Mouse (Mus musculus) kidney, adult 2 months (tissue): ENCODE results near the gene Nfib. TPM values are rescaled to one million over a fixed set of nuclear protein-coding genes. Genes with fewer than 3 reads are reported as not detected.

Experiments used
- DNase-seq: peaks from one replicate; pipeline ENCODE4 v3.0.0; 2021
- H3K27ac ChIP-seq: fragments of 200-500 bp; 2 replicates; pipeline ENCODE4 v1.5.1; 2012; ENCODE audit warnings: low read depth, low read length, control low read depth, inconsistent platforms; ENCODE audit not compliant: insufficient read depth
- H3K27me3 ChIP-seq: fragments of 200-500 bp; replicated peaks from 2 replicates; pipeline ENCODE4 v1.6.1; 2012; ENCODE audit warnings: mild to moderate bottlenecking, moderate library complexity, low read length, inconsistent platforms; ENCODE audit not compliant: control insufficient read depth, insufficient read depth
- H3K36me3 ChIP-seq: fragments of 200-500 bp; 2 replicates; pipeline ENCODE4 v1.6.1; 2012; ENCODE audit warnings: mild to moderate bottlenecking, moderate library complexity, low read length, inconsistent platforms; ENCODE audit not compliant: control insufficient read depth, insufficient read depth
- H3K4me1 ChIP-seq: fragments of 200-500 bp; 2 replicates; pipeline ENCODE4 v1.6.1; 2011; ENCODE audit warnings: low read length; ENCODE audit not compliant: control insufficient read depth, insufficient read depth
- H3K4me3 ChIP-seq: fragments of 200-500 bp; 2 replicates; pipeline ENCODE4 v1.5.1; 2011; ENCODE audit warnings: mild to moderate bottlenecking, low read depth, low read length, control low read depth; ENCODE audit not compliant: insufficient read depth
- CTCF ChIP-seq: fragments of 200-500 bp; conservative IDR thresholded peaks from 2 replicates; pipeline ENCODE4 v1.5.1; 2011; ENCODE audit warnings: low read depth, mild to moderate bottlenecking, control low read depth, low read length, moderate library complexity, mixed read lengths; ENCODE audit not compliant: insufficient read depth, insufficient read length
- POLR2A ChIP-seq: fragments of 200-500 bp; IDR thresholded peaks from one replicate; pipeline ENCODE4 v1.6.1; 2011; ENCODE audit warnings: low read depth, low read length, control low read depth
- WGBS: fragments of 180-500 bp; shearing (Covaris S2); methylation state at CpG from one replicate; pipeline ENCODE4 v1.1.7; 2018; 5-methylcytosine and 5-hydroxymethylcytosine counted together
- polyA plus RNA-seq: library from polyadenylated mRNA; depleted of rRNA; stranded (reverse); fragments of >200 nt; gene quantifications from 2 replicates; pipeline ENCODE4 v1.2.3, GENCODE M21; 2012

Nfib gene
- polyA plus RNA-seq, 1 experiment = 17.6 TPM

- TF ChIP-seq POLR2A (no peak), CTCF (no peak)
- Histone ChIP-seq H3K27me3 (no peaks in the 10 kb centered on the region), H3K36me3 (no peaks in the 10 kb centered on the region), H3K27ac (no peak overlapping the region), H3K4me3 (no peak overlapping the region), H3K4me1 (no peaks in the 10 kb centered on the region)
- no peak for DNase-seq
- WGBS = 87% methylated on average over 6 of the region's 6 CpGs
Measured at GRCm38 (mm10) chr4:82686037-82686436, 19.5 kb downstream of the Nfib start.

- WGBS = 76% methylated on average over 12 of the region's 12 CpGs
- Histone ChIP-seq H3K4me3 (no peak overlapping the region), H3K36me3 (no peaks in the 10 kb centered on the region), H3K27me3 (no peaks in the 10 kb centered on the region), H3K27ac (no peak overlapping the region), H3K4me1 (no peaks in the 10 kb centered on the region)
- DNase-seq = no peak
- TF ChIP-seq CTCF (no peak), POLR2A (no peak)
Measured at GRCm38 (mm10) chr4:82684088-82684715, 21.3 kb downstream of the Nfib start.

GRCm38 (mm10) chr4:82683583-82683982, 22.0 kb downstream of the Nfib start:
- no peak for DNase-seq
- H3K27ac ChIP-seq = no peak overlapping the region
- no peak overlapping the region for H3K4me3 ChIP-seq
- TF ChIP-seq CTCF (no peak), POLR2A (no peak)
- 77% methylated on average over 6 of the region's 6 CpGs for WGBS
- no peaks in the 10 kb centered on the region for H3K4me1 ChIP-seq
- no peaks in the 10 kb centered on the region for H3K27me3 ChIP-seq
- no peaks in the 10 kb centered on the region for H3K36me3 ChIP-seq

GRCm38 (mm10) chr4:82676104-82676503, 29.4 kb downstream of the Nfib start:
- WGBS = 96% methylated on average over 2 of the region's 2 CpGs
- H3K4me1 ChIP-seq = no peaks in the 10 kb centered on the region
- H3K27me3 ChIP-seq = no peaks in the 10 kb centered on the region
- no peak overlapping the region for H3K27ac ChIP-seq
- TF ChIP-seq POLR2A = no peak
- no peak for TF ChIP-seq CTCF
- H3K36me3 ChIP-seq = no peaks in the 10 kb centered on the region
- no peak for DNase-seq
- H3K4me3 ChIP-seq = no peak overlapping the region

- 82% methylated on average over 3 of the region's 3 CpGs for WGBS
- Histone ChIP-seq H3K27me3 (no peaks in the 10 kb centered on the region), H3K27ac (no peak overlapping the region), H3K4me1 (no peaks in the 10 kb centered on the region), H3K36me3 (no peaks in the 10 kb centered on the region), H3K4me3 (no peak overlapping the region)
- TF ChIP-seq CTCF (no peak), POLR2A (no peak)
- DNase-seq = no peak
Measured at GRCm38 (mm10) chr4:82667271-82667872, 38.2 kb downstream of the Nfib start.

- H3K4me1 ChIP-seq = no peaks in the 10 kb centered on the region
- no peaks in the 10 kb centered on the region for H3K36me3 ChIP-seq
- H3K4me3 ChIP-seq = no peak overlapping the region
- H3K27me3 ChIP-seq = no peaks in the 10 kb centered on the region
- WGBS = 89% methylated on average over 7 of the region's 7 CpGs
- no peak for DNase-seq
- H3K27ac ChIP-seq = no peak overlapping the region
- TF ChIP-seq POLR2A (no peak), CTCF (no peak)
Measured at GRCm38 (mm10) chr4:82664436-82664835, 41.1 kb downstream of the Nfib start.

- no peaks in the 10 kb centered on the region for H3K36me3 ChIP-seq
- 83% methylated on average over 6 of the region's 6 CpGs for WGBS
Measured at GRCm38 (mm10) chr4:82663749-82664381, 41.7 kb downstream of the Nfib start.

More at GRCm38 (mm10) chr4:82663749-82664381, 41.7 kb downstream of the Nfib start:
- Histone ChIP-seq H3K4me1 (no peaks in the 10 kb centered on the region), H3K4me3 (no peak overlapping the region), H3K27ac (no peak overlapping the region), H3K27me3 (no peaks in the 10 kb centered on the region)
- no peak for TF ChIP-seq POLR2A
- no peak for TF ChIP-seq CTCF
- no peak for DNase-seq
